Mouse (Mus musculus) liver, embryonic 14 days (tissue): Measurements from ENCODE around the gene Ldhd. TPM values are rescaled to one million over a fixed set of nuclear protein-coding genes. Genes with fewer than 3 reads are reported as not detected.

Experiments used
- polyA plus RNA-seq: library from polyadenylated mRNA; depleted of rRNA; stranded (reverse); fragments of >200 nt; gene quantifications from 2 replicates; pipeline ENCODE4 v1.2.3, GENCODE M21; 2012; rRNA removed

The Ldhd gene
- 0.13 and 0.15 TPM in 2 replicates for polyA plus RNA-seq

GRCm38 (mm10) chr8:111630105-111630521, at the start of gene Ldhd:
Ldhd (minus strand) TSS chr8:111630374.

DNA sequence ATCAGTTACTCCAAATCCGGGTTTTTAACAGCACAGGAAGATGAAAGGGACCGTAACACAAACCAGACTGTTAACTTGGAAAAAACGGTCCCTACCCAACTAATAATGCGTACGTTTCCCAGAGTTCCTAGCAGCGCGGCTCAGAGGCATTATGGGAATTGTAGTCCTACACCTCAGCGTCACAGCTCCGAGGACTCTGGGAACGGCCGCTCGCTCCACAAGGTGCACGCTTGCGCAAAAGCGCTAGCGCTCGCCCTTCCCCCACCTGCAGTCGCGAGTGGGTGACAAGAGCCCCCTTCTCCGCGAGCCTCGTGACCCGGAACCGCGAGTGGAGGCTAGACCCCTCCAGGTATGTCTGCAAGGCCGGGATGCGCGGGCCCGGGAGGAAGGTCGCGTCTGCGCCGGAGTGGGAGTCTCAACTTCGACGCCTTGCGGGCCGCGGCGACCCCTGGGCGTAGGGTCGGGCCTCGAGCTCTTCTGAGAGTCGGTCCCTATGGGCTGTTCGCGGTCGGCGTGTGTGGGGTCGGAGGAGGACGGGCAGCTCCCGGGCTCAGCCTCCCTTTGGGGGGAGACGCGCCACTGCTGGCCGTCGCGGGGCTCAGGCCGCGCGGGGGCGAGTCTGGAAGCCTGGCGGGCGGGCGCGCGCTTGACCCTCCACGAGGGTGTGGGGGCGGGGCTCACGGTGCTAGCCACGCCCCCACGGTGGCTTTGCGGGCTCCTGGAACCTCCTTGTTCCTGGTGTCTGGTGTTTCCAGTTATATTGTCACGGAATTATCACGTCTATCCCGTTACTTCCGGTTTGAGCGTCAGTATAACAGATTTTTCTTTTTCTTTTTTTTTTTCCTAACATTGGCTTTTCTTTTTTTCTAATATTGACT, 13.3 kb upstream of the Ldhd start, which contains the start of gene Zfp1:
Gene Zfp1 (plus strand): TSS at position 138 of the 878 bp plus-strand sequence.

Other genes with a start within 250 kb of the Ldhd start
- 0.02 and 0.03 TPM in 2 replicates for gene Fa2h, start 236.6 kb downstream of the Ldhd start, polyA plus RNA-seq
- gene Wdr59, start 108.3 kb downstream of the Ldhd start, polyA plus RNA-seq = 2.7 and 2.8 TPM in 2 replicates
- gene Znrf1, start 94.3 kb downstream of the Ldhd start, polyA plus RNA-seq = 11.3 and 12.5 TPM in 2 replicates
- 3.7 and 4.2 TPM in 2 replicates for gene Zfp1, start 13.0 kb upstream of the Ldhd start, polyA plus RNA-seq
- 0.05 and 1.7 TPM in 2 replicates for gene Ctrb1, start 60.6 kb upstream of the Ldhd start, polyA plus RNA-seq
- gene Bcar1, start 113.4 kb upstream of the Ldhd start, polyA plus RNA-seq = 5.1 and 5.6 TPM in 2 replicates
- gene Cfdp1, start 223.9 kb upstream of the Ldhd start, polyA plus RNA-seq = 60.8 and 65.0 TPM in 2 replicates
- 2.4 and 2.8 TPM in 2 replicates for gene Tmem170, start 246.4 kb upstream of the Ldhd start, polyA plus RNA-seq